Mouse (Mus musculus): ENCODE measurements around the gene Zfp334.
A peak's percentile ranks its signal among the peaks of the same experiment; 100 is the strongest.

Zfp334 gene

GRCm38 (mm10) chr2:165387844-165388495, at the start of gene Zfp334:
Gene Zfp334 (minus strand): TSS chr2:165388259.
- DNase-seq (ENCODE audit: low spot score) = peak; percentile 93

- no peak for DNase-seq (ENCODE audit: low spot score)
Observed at GRCm38 (mm10) chr2:165428694-165429093, 40.6 kb upstream of the Zfp334 start.

- DNase-seq (ENCODE audit: low spot score) = no peak
Observed at GRCm38 (mm10) chr2:165420195-165420594, 32.1 kb upstream of the Zfp334 start.

- DNase-seq (ENCODE audit: low spot score) = no peak
Observed at GRCm38 (mm10) chr2:165419670-165420111, 31.6 kb upstream of the Zfp334 start.

GRCm38 (mm10) chr2:165418577-165418976, 30.5 kb upstream of the Zfp334 start:
- DNase-seq (ENCODE audit: low spot score) = no peak

GRCm38 (mm10) chr2:165417291-165417690, 29.2 kb upstream of the Zfp334 start:
- DNase-seq (ENCODE audit: low spot score) = no peak

- peak; percentile 76 for DNase-seq (ENCODE audit: low spot score)
Observed at GRCm38 (mm10) chr2:165415795-165416194, 27.7 kb upstream of the Zfp334 start.

GRCm38 (mm10) chr2:165415141-165415721, 27.2 kb upstream of the Zfp334 start:
- no peak for DNase-seq (ENCODE audit: low spot score)

GRCm38 (mm10) chr2:165414321-165414720, 26.3 kb upstream of the Zfp334 start:
- peak; percentile 71 for DNase-seq (ENCODE audit: low spot score)

- no peak for DNase-seq (ENCODE audit: low spot score)
Observed at GRCm38 (mm10) chr2:165413884-165414283, 25.8 kb upstream of the Zfp334 start.

GRCm38 (mm10) chr2:165407700-165408301, 19.7 kb upstream of the Zfp334 start:
- DNase-seq (ENCODE audit: low spot score) = peak; percentile 55

GRCm38 (mm10) chr2:165405351-165405750, 17.3 kb upstream of the Zfp334 start:
- no peak for DNase-seq (ENCODE audit: low spot score)

- DNase-seq (ENCODE audit: low spot score) = peak; percentile 81
Observed at GRCm38 (mm10) chr2:165404951-165405350, 16.9 kb upstream of the Zfp334 start.

- DNase-seq (ENCODE audit: low spot score) = no peak
Observed at GRCm38 (mm10) chr2:165398164-165398785, 10.2 kb upstream of the Zfp334 start.

GRCm38 (mm10) chr2:165397502-165398163, 9.6 kb upstream of the Zfp334 start:
- no peak for DNase-seq (ENCODE audit: low spot score)

- no peak for DNase-seq (ENCODE audit: low spot score)
Observed at GRCm38 (mm10) chr2:165396831-165397501, 8.9 kb upstream of the Zfp334 start.

- DNase-seq (ENCODE audit: low spot score) = no peak
Observed at GRCm38 (mm10) chr2:165392156-165392555, 4.1 kb upstream of the Zfp334 start.

GRCm38 (mm10) chr2:165391561-165391960, 3.5 kb upstream of the Zfp334 start:
- DNase-seq (ENCODE audit: low spot score) = peak; percentile 61

- DNase-seq (ENCODE audit: low spot score) = peak; percentile 64
Observed at GRCm38 (mm10) chr2:165389299-165389952, 1.4 kb upstream of the Zfp334 start.

GRCm38 (mm10) chr2:165387370-165387769, 689 bp downstream of the Zfp334 start:
- DNase-seq (ENCODE audit: low spot score) = no peak

GRCm38 (mm10) chr2:165380050-165380449, 8.0 kb downstream of the Zfp334 start:
- no peak for DNase-seq (ENCODE audit: low spot score)

All from yolk sac, embryonic 10.5 days (tissue).